Mouse (Mus musculus) gastrocnemius, postnatal 36 days (tissue): Measurements from ENCODE around the gene OR5BS1P. TPM values are rescaled to one million over a fixed set of nuclear protein-coding genes. Genes with fewer than 3 reads are reported as not detected.
"Not testable (repeated sequence)": the region's sequence is repeated elsewhere in the genome, so short reads cannot be mapped to it uniquely, and the experiment has no call there.

Experiments
- DNase-seq, 2 experiments: peaks; one replicate each; pipeline ENCODE4 v3.0.0; 2022
- intact Hi-C: fragments of 180-260 bp; cut with DNase I; formaldehyde crosslinking; loops from one replicate; pipeline ENCODE4 v1.15.1; 2025
- total RNA-seq, 2 experiments: library from RNA; stranded (reverse); gene quantifications; 2 replicates each; pipeline ENCODE4 v1.2.3; 2021

The OR5BS1P gene
- total RNA-seq, 2 experiments from 2014 or later = not detected

GRCm38 (mm10) chr15:98504514-98504913 is 34.8 kb downstream of the OR5BS1P start:
- peak; percentile 61 for DNase-seq

GRCm38 (mm10) chr15:98506253-98506957 is 36.7 kb downstream of the OR5BS1P start:
- no peak for DNase-seq
- intact Hi-C loops = no loop called here

More at GRCm38 (mm10) chr15:98504514-98504913, 34.8 kb downstream of the OR5BS1P start:
- intact Hi-C loops = no loop called here

- intact Hi-C loops = no loop called here
- no peak for DNase-seq
These were observed 37.6 kb downstream of the OR5BS1P start for GRCm38 (mm10) chr15:98507321-98507720.

- no peak for DNase-seq
- intact Hi-C loops = no loop called here
These were observed 39.7 kb downstream of the OR5BS1P start for GRCm38 (mm10) chr15:98509387-98509786.

- DNase-seq = peak; percentile 71 to 74
- intact Hi-C loops = loop anchor here (5.0 kb wide), 2 partner anchors 57 to 107 kb away; no protein-coding TSS in a partner anchor
These were observed 41.0 kb downstream of the OR5BS1P start for GRCm38 (mm10) chr15:98510438-98511385.

- DNase-seq = no peak
- intact Hi-C loops = loop anchor here (5.0 kb wide), 2 partner anchors 56 to 106 kb away; no protein-coding TSS in a partner anchor
These were observed 41.8 kb downstream of the OR5BS1P start for GRCm38 (mm10) chr15:98511386-98511928.

- no peak for DNase-seq
- intact Hi-C loops = loop anchor here (5.0 kb wide), 2 partner anchors 55 to 105 kb away; no protein-coding TSS in a partner anchor
These were observed 42.5 kb downstream of the OR5BS1P start for GRCm38 (mm10) chr15:98512232-98512631.

- intact Hi-C loops = loop anchor here (5.0 kb wide), 2 partner anchors 54 to 104 kb away; no protein-coding TSS in a partner anchor
These were observed 43.2 kb downstream of the OR5BS1P start for GRCm38 (mm10) chr15:98512799-98513321.

GRCm38 (mm10) chr15:98513676-98514075 is 44.0 kb downstream of the OR5BS1P start:
- intact Hi-C loops = loop anchor here (5.0 kb wide), 2 partner anchors 54 to 104 kb away; no protein-coding TSS in a partner anchor
- DNase-seq = not testable (repeated sequence)

More at GRCm38 (mm10) chr15:98512799-98513321, 43.2 kb downstream of the OR5BS1P start:
- peak; percentile 29 to 43 for DNase-seq

- no peak for DNase-seq
- intact Hi-C loops = loop anchor here (5.0 kb wide), 2 partner anchors 53 to 103 kb away; no protein-coding TSS in a partner anchor
These were observed 44.5 kb downstream of the OR5BS1P start for GRCm38 (mm10) chr15:98514146-98514545.

- not testable (repeated sequence) for DNase-seq
- intact Hi-C loops = loop anchor here (5.0 kb wide), 2 partner anchors 52 to 102 kb away; no protein-coding TSS in a partner anchor
These were observed 45.1 kb downstream of the OR5BS1P start for GRCm38 (mm10) chr15:98514845-98515244.

GRCm38 (mm10) chr15:98517380-98518355 is 48.0 kb downstream of the OR5BS1P start:
- intact Hi-C loops = no loop called here
- peak in 1 of 2 experiments; percentile 52 for DNase-seq

- DNase-seq = no peak
- intact Hi-C loops = no loop called here
These were observed 51.5 kb downstream of the OR5BS1P start for GRCm38 (mm10) chr15:98521245-98521644.

- DNase-seq = no peak
- intact Hi-C loops = no loop called here
These were observed 56.4 kb downstream of the OR5BS1P start for GRCm38 (mm10) chr15:98526057-98526456.

GRCm38 (mm10) chr15:98527056-98527771 is 57.5 kb downstream of the OR5BS1P start:
- intact Hi-C loops = no loop called here
- no peak for DNase-seq

GRCm38 (mm10) chr15:98528066-98528563 is 58.4 kb downstream of the OR5BS1P start:
- intact Hi-C loops = no loop called here
- no peak for DNase-seq
